Mouse (Mus musculus): Measurements from ENCODE around the gene Fam83f. TPM values are rescaled to one million over a fixed set of nuclear protein-coding genes. Genes with fewer than 3 reads are reported as not detected.

The Fam83f gene
- polyA plus RNA-seq, 1 experiment from 2014 or later: 1.8 TPM

- TF ChIP-seq CTCF (IDR thresholded peaks at IDR 0.05; ENCODE audit: low read depth): no peak
- TF ChIP-seq EP300 (IDR thresholded peaks at IDR 0.05; ENCODE audit: low read depth): no peak
- H3K4me2 ChIP-seq (ENCODE audit: low read depth, low read length): no peak overlapping the region
These were observed 45.0 kb downstream of the Fam83f start for GRCm38 (mm10) chr15:80716631-80717135.

GRCm38 (mm10) chr15:80717431-80717830 lies 45.8 kb downstream of the Fam83f start:
- ATAC-seq (no peak), DNase-seq (no peak)
- no peak overlapping the region for H3K4me2 ChIP-seq (ENCODE audit: low read depth, low read length)
- no peaks in the 10 kb centered on the region for H3K27me3 ChIP-seq (ENCODE audit: insufficient read depth, low read length)
- 0 out of 2 replicates have a peak, but pooled peaks cover 3% of the 10 kb centered on the region for H3K36me3 ChIP-seq (replicated peaks; ENCODE audit: insufficient read depth, low read length)
- 76% methylated on average over 1 of the region's 1 CpGs for WGBS (ENCODE audit: insufficient replicate concordance)
- no peak for TF ChIP-seq CTCF (IDR thresholded peaks at IDR 0.05; ENCODE audit: low read depth)
- TF ChIP-seq EP300 (IDR thresholded peaks at IDR 0.05; ENCODE audit: low read depth): no peak
- H3K4me3 ChIP-seq (ENCODE audit: low read depth, low read length): no peak overlapping the region
- peaks cover 18% of the 10 kb centered on the region for H3K4me1 ChIP-seq (ENCODE audit: insufficient read depth)
- no peak overlapping the region for H3K27ac ChIP-seq (ENCODE audit: low read depth)
- no peaks in the 10 kb centered on the region for H3K9me3 ChIP-seq (ENCODE audit: low read length)
- H3K9ac ChIP-seq (replicated peaks): no peak overlapping the region

More at GRCm38 (mm10) chr15:80716631-80717135, 45.0 kb downstream of the Fam83f start:
- Histone ChIP-seq H3K36me3 (replicated peaks; ENCODE audit: insufficient read depth, low read length) (0 out of 2 replicates have a peak, but pooled peaks cover 3% of the 10 kb centered on the region), H3K4me3 (ENCODE audit: low read depth, low read length) (no peak overlapping the region), H3K9ac (replicated peaks) (no peak overlapping the region), H3K27me3 (ENCODE audit: insufficient read depth, low read length) (no peaks in the 10 kb centered on the region), H3K4me1 (ENCODE audit: insufficient read depth) (peaks cover 17% of the 10 kb centered on the region), H3K27ac (ENCODE audit: low read depth) (no peak overlapping the region), H3K9me3 (ENCODE audit: low read length) (no peaks in the 10 kb centered on the region)
- ATAC-seq (no peak), DNase-seq (no peak)
- WGBS (ENCODE audit: insufficient replicate concordance): 82% methylated on average over 8 of the region's 8 CpGs

GRCm38 (mm10) chr15:80720249-80720648 lies 48.6 kb downstream of the Fam83f start:
- peak; percentile 57 for ATAC-seq
- H3K9ac ChIP-seq (replicated peaks): no peak overlapping the region
- H3K4me1 ChIP-seq (ENCODE audit: insufficient read depth): peaks cover 15% of the 10 kb centered on the region
- H3K36me3 ChIP-seq (replicated peaks; ENCODE audit: insufficient read depth, low read length): no peaks in the 10 kb centered on the region
- no peaks in the 10 kb centered on the region for H3K9me3 ChIP-seq (ENCODE audit: low read length)
- H3K27me3 ChIP-seq (ENCODE audit: insufficient read depth, low read length): no peaks in the 10 kb centered on the region
- H3K4me3 ChIP-seq (ENCODE audit: low read depth, low read length): no peak overlapping the region
- no peak for TF ChIP-seq CTCF (IDR thresholded peaks at IDR 0.05; ENCODE audit: low read depth)
- WGBS (ENCODE audit: insufficient replicate concordance): 66% methylated on average over 5 of the region's 5 CpGs
- H3K27ac ChIP-seq (ENCODE audit: low read depth): no peak overlapping the region
- H3K4me2 ChIP-seq (ENCODE audit: low read depth, low read length): no peak overlapping the region
- no peak for DNase-seq

- Histone ChIP-seq H3K4me3 (ENCODE audit: low read depth, low read length) (no peak overlapping the region), H3K27ac (ENCODE audit: low read depth) (no peak overlapping the region), H3K9me3 (ENCODE audit: low read length) (no peaks in the 10 kb centered on the region), H3K27me3 (ENCODE audit: insufficient read depth, low read length) (no peaks in the 10 kb centered on the region), H3K9ac (replicated peaks) (no peak overlapping the region), H3K4me2 (ENCODE audit: low read depth, low read length) (no peak overlapping the region), H3K36me3 (replicated peaks; ENCODE audit: insufficient read depth, low read length) (no peaks in the 10 kb centered on the region), H3K4me1 (ENCODE audit: insufficient read depth) (peaks cover 15% of the 10 kb centered on the region)
- no peak for TF ChIP-seq EP300 (IDR thresholded peaks at IDR 0.05; ENCODE audit: low read depth)
- TF ChIP-seq CTCF (IDR thresholded peaks at IDR 0.05; ENCODE audit: low read depth): no peak
- 64% methylated on average over 6 of the region's 6 CpGs for WGBS (ENCODE audit: insufficient replicate concordance)
- DNase-seq: no peak
- no peak for ATAC-seq
These were observed 50.2 kb downstream of the Fam83f start for GRCm38 (mm10) chr15:80721861-80722260.

- no peaks in the 10 kb centered on the region for H3K27me3 ChIP-seq (ENCODE audit: insufficient read depth, low read length)
- 59% methylated on average over 3 of the region's 3 CpGs for WGBS (ENCODE audit: insufficient replicate concordance)
- no peak for TF ChIP-seq CTCF (IDR thresholded peaks at IDR 0.05; ENCODE audit: low read depth)
- no peak for TF ChIP-seq EP300 (IDR thresholded peaks at IDR 0.05; ENCODE audit: low read depth)
- peaks cover 15% of the 10 kb centered on the region for H3K4me1 ChIP-seq (ENCODE audit: insufficient read depth)
- no peak overlapping the region for H3K4me2 ChIP-seq (ENCODE audit: low read depth, low read length)
- no peak overlapping the region for H3K9ac ChIP-seq (replicated peaks)
- H3K9me3 ChIP-seq (ENCODE audit: low read length): no peaks in the 10 kb centered on the region
- ATAC-seq: no peak
- no peak overlapping the region for H3K27ac ChIP-seq (ENCODE audit: low read depth)
- no peaks in the 10 kb centered on the region for H3K36me3 ChIP-seq (replicated peaks; ENCODE audit: insufficient read depth, low read length)
- H3K4me3 ChIP-seq (ENCODE audit: low read depth, low read length): no peak overlapping the region
- DNase-seq: no peak
These were observed 50.7 kb downstream of the Fam83f start for GRCm38 (mm10) chr15:80722366-80722765.

GRCm38 (mm10) chr15:80729477-80729876 lies 57.8 kb downstream of the Fam83f start:
- Histone ChIP-seq H3K27ac (ENCODE audit: low read depth) (no peak overlapping the region), H3K36me3 (replicated peaks; ENCODE audit: insufficient read depth, low read length) (no peaks in the 10 kb centered on the region), H3K4me3 (ENCODE audit: low read depth, low read length) (no peak overlapping the region), H3K4me2 (ENCODE audit: low read depth, low read length) (no peak overlapping the region), H3K4me1 (ENCODE audit: insufficient read depth) (no peaks in the 10 kb centered on the region), H3K9ac (replicated peaks) (no peak overlapping the region), H3K9me3 (ENCODE audit: low read length) (no peaks in the 10 kb centered on the region), H3K27me3 (ENCODE audit: insufficient read depth, low read length) (no peaks in the 10 kb centered on the region)
- TF ChIP-seq EP300 (IDR thresholded peaks at IDR 0.05; ENCODE audit: low read depth) (no peak), CTCF (IDR thresholded peaks at IDR 0.05; ENCODE audit: low read depth) (no peak)
- 61% methylated on average over 2 of the region's 2 CpGs for WGBS (ENCODE audit: insufficient replicate concordance)
- DNase-seq (no peak), ATAC-seq (no peak)

GRCm38 (mm10) chr15:80731043-80731442 lies 59.4 kb downstream of the Fam83f start:
- no peak for DNase-seq
- WGBS (ENCODE audit: insufficient replicate concordance): 88% methylated on average over 1 of the region's 1 CpGs
- Histone ChIP-seq H3K36me3 (replicated peaks; ENCODE audit: insufficient read depth, low read length) (no peaks in the 10 kb centered on the region), H3K27ac (ENCODE audit: low read depth) (no peak overlapping the region), H3K27me3 (ENCODE audit: insufficient read depth, low read length) (no peaks in the 10 kb centered on the region), H3K9ac (replicated peaks) (no peak overlapping the region), H3K4me3 (ENCODE audit: low read depth, low read length) (no peak overlapping the region), H3K4me2 (ENCODE audit: low read depth, low read length) (no peak overlapping the region), H3K9me3 (ENCODE audit: low read length) (no peaks in the 10 kb centered on the region), H3K4me1 (ENCODE audit: insufficient read depth) (no peaks in the 10 kb centered on the region)
- no peak for ATAC-seq
- TF ChIP-seq EP300 (IDR thresholded peaks at IDR 0.05; ENCODE audit: low read depth) (no peak), CTCF (IDR thresholded peaks at IDR 0.05; ENCODE audit: low read depth) (no peak)
